Mouse (Mus musculus): ENCODE results near the gene Odf4. TPM values are rescaled to one million over a fixed set of nuclear protein-coding genes. Genes with fewer than 3 reads are reported as not detected.
A peak's percentile ranks its signal among the peaks of the same experiment; 100 is the strongest.

Odf4 gene
- polyA plus RNA-seq, 1 experiment from 2014 or later: not detected

GRCm38 (mm10) chr11:68905665-68906460 lies 21.0 kb downstream of the Odf4 start:
- Histone ChIP-seq H3K9ac (replicated peaks; ENCODE audit: low read length) (no peak overlapping the region), H3K36me3 (ENCODE audit: insufficient read depth, low read length) (peaks cover 39% of the 10 kb centered on the region), H3K27ac (ENCODE audit: low read length) (peak overlapping the region; percentile 26; the same call in 1 of the 2 replicates), H3K4me1 (ENCODE audit: insufficient read depth, low read length) (peaks cover 10% of the 10 kb centered on the region), H3K4me2 (replicated peaks; ENCODE audit: low read depth, low read length) (no peak overlapping the region), H3K4me3 (ENCODE audit: low read length) (no peak overlapping the region), H3K27me3 (ENCODE audit: insufficient read depth, low read length) (no peaks in the 10 kb centered on the region), H3K9me3 (ENCODE audit: low read length) (no peaks in the 10 kb centered on the region)
- ATAC-seq (ENCODE audit: low FRiP score, low TSS enrichment): no peak
- WGBS: 88% methylated on average over 9 of the region's 9 CpGs

- no peaks in the 10 kb centered on the region for H3K27me3 ChIP-seq (ENCODE audit: insufficient read depth, low read length)
- no peak overlapping the region for H3K4me3 ChIP-seq (ENCODE audit: low read length)
- no peaks in the 10 kb centered on the region for H3K9me3 ChIP-seq (ENCODE audit: low read length)
- peaks cover 10% of the 10 kb centered on the region for H3K4me1 ChIP-seq (ENCODE audit: insufficient read depth, low read length)
- H3K4me2 ChIP-seq (replicated peaks; ENCODE audit: low read depth, low read length): no peak overlapping the region
- H3K9ac ChIP-seq (replicated peaks; ENCODE audit: low read length): no peak overlapping the region
- no peak for ATAC-seq (ENCODE audit: low FRiP score, low TSS enrichment)
- 90% methylated on average over 3 of the region's 3 CpGs for WGBS
- peaks cover 39% of the 10 kb centered on the region for H3K36me3 ChIP-seq (ENCODE audit: insufficient read depth, low read length)
- H3K27ac ChIP-seq (ENCODE audit: low read length): no peak overlapping the region
Measured at GRCm38 (mm10) chr11:68905138-68905531, 21.7 kb downstream of the Odf4 start.

- Histone ChIP-seq H3K27me3 (ENCODE audit: insufficient read depth, low read length) (no peaks in the 10 kb centered on the region), H3K4me3 (ENCODE audit: low read length) (no peak overlapping the region), H3K9ac (replicated peaks; ENCODE audit: low read length) (no peak overlapping the region), H3K9me3 (ENCODE audit: low read length) (no peaks in the 10 kb centered on the region), H3K4me2 (replicated peaks; ENCODE audit: low read depth, low read length) (no peak overlapping the region), H3K4me1 (ENCODE audit: insufficient read depth, low read length) (peaks cover 10% of the 10 kb centered on the region), H3K27ac (ENCODE audit: low read length) (no peak overlapping the region), H3K36me3 (ENCODE audit: insufficient read depth, low read length) (peaks cover 39% of the 10 kb centered on the region)
- ATAC-seq (ENCODE audit: low FRiP score, low TSS enrichment): no peak
- 85% methylated on average over 8 of the region's 8 CpGs for WGBS
Measured at GRCm38 (mm10) chr11:68904375-68905137, 22.3 kb downstream of the Odf4 start.

- Histone ChIP-seq H3K4me2 (replicated peaks; ENCODE audit: low read depth, low read length) (no peak overlapping the region), H3K9me3 (ENCODE audit: low read length) (no peaks in the 10 kb centered on the region), H3K4me3 (ENCODE audit: low read length) (no peak overlapping the region), H3K27ac (ENCODE audit: low read length) (no peak overlapping the region), H3K36me3 (ENCODE audit: insufficient read depth, low read length) (peaks cover 39% of the 10 kb centered on the region), H3K4me1 (ENCODE audit: insufficient read depth, low read length) (peaks cover 10% of the 10 kb centered on the region), H3K27me3 (ENCODE audit: insufficient read depth, low read length) (no peaks in the 10 kb centered on the region), H3K9ac (replicated peaks; ENCODE audit: low read length) (no peak overlapping the region)
- WGBS: 94% methylated on average over 2 of the region's 2 CpGs
- no peak for ATAC-seq (ENCODE audit: low FRiP score, low TSS enrichment)
Measured at GRCm38 (mm10) chr11:68903775-68904174, 23.1 kb downstream of the Odf4 start.

- Histone ChIP-seq H3K4me3 (ENCODE audit: low read length) (peak overlapping the region; percentile 100), H3K4me2 (replicated peaks; ENCODE audit: low read depth, low read length) (peak overlapping the region; percentile 86), H3K9me3 (ENCODE audit: low read length) (no peaks in the 10 kb centered on the region), H3K27me3 (ENCODE audit: insufficient read depth, low read length) (no peaks in the 10 kb centered on the region), H3K36me3 (ENCODE audit: insufficient read depth, low read length) (peaks cover 39% of the 10 kb centered on the region), H3K27ac (ENCODE audit: low read length) (peak overlapping the region; percentile 40; the same call in 1 of the 2 replicates), H3K9ac (replicated peaks; ENCODE audit: low read length) (peak overlapping the region; percentile 98), H3K4me1 (ENCODE audit: insufficient read depth, low read length) (peaks cover 10% of the 10 kb centered on the region)
- ATAC-seq (ENCODE audit: low FRiP score, low TSS enrichment): no peak
- 77% methylated on average over 5 of the region's 5 CpGs for WGBS
Measured at GRCm38 (mm10) chr11:68902823-68903222, 24.1 kb downstream of the Odf4 start.

GRCm38 (mm10) chr11:68902367-68902766 lies 24.5 kb downstream of the Odf4 start:
- no peaks in the 10 kb centered on the region for H3K9me3 ChIP-seq (ENCODE audit: low read length)
- ATAC-seq (ENCODE audit: low FRiP score, low TSS enrichment): no peak
- peaks cover 39% of the 10 kb centered on the region for H3K36me3 ChIP-seq (ENCODE audit: insufficient read depth, low read length)
- H3K27me3 ChIP-seq (ENCODE audit: insufficient read depth, low read length): no peaks in the 10 kb centered on the region
- WGBS: under 1% methylated on average over 11 of the region's 11 CpGs
- H3K27ac ChIP-seq (ENCODE audit: low read length): peak overlapping the region; percentile 88; the same call in 1 of the 2 replicates
- peak overlapping the region; percentile 86 for H3K4me2 ChIP-seq (replicated peaks; ENCODE audit: low read depth, low read length)
- peaks cover 10% of the 10 kb centered on the region for H3K4me1 ChIP-seq (ENCODE audit: insufficient read depth, low read length)
- peak overlapping the region; percentile 100 for H3K4me3 ChIP-seq (ENCODE audit: low read length)
- H3K9ac ChIP-seq (replicated peaks; ENCODE audit: low read length): peak overlapping the region; percentile 98

GRCm38 (mm10) chr11:68902047-68902364 lies 24.9 kb downstream of the Odf4 start:
- Histone ChIP-seq H3K4me1 (ENCODE audit: insufficient read depth, low read length) (peaks cover 10% of the 10 kb centered on the region), H3K4me2 (replicated peaks; ENCODE audit: low read depth, low read length) (peak overlapping the region; percentile 86), H3K36me3 (ENCODE audit: insufficient read depth, low read length) (peaks cover 39% of the 10 kb centered on the region), H3K27ac (ENCODE audit: low read length) (peak overlapping the region; percentile 88), H3K9me3 (ENCODE audit: low read length) (no peaks in the 10 kb centered on the region), H3K4me3 (ENCODE audit: low read length) (peak overlapping the region; percentile 100), H3K9ac (replicated peaks; ENCODE audit: low read length) (peak overlapping the region; percentile 98), H3K27me3 (ENCODE audit: insufficient read depth, low read length) (no peaks in the 10 kb centered on the region)
- WGBS: under 1% methylated on average over 9 of the region's 10 CpGs
- no peak for ATAC-seq (ENCODE audit: low FRiP score, low TSS enrichment)

GRCm38 (mm10) chr11:68901351-68902046 lies 25.4 kb downstream of the Odf4 start, which contains the start of gene Rpl26:
Gene Rpl26, plus strand, starts transcription at chr11:68901583.
- ATAC-seq (ENCODE audit: low FRiP score, low TSS enrichment): peak; percentile 88
- Histone ChIP-seq H3K4me1 (ENCODE audit: insufficient read depth, low read length) (peaks cover 10% of the 10 kb centered on the region), H3K27me3 (ENCODE audit: insufficient read depth, low read length) (no peaks in the 10 kb centered on the region), H3K9me3 (ENCODE audit: low read length) (no peaks in the 10 kb centered on the region), H3K36me3 (ENCODE audit: insufficient read depth, low read length) (peaks cover 39% of the 10 kb centered on the region), H3K9ac (replicated peaks; ENCODE audit: low read length) (peak within 1 kb of the TSS; percentile 98), H3K27ac (ENCODE audit: low read length) (peak within 1 kb of the TSS; percentile 88), H3K4me2 (replicated peaks; ENCODE audit: low read depth, low read length) (peak within 1 kb of the TSS; percentile 86), H3K4me3 (ENCODE audit: low read length) (peak within 1 kb of the TSS; percentile 100)
- WGBS: under 1% methylated on average over 52 of the region's 52 CpGs

- Histone ChIP-seq H3K36me3 (ENCODE audit: insufficient read depth, low read length) (peaks cover 32% of the 10 kb centered on the region), H3K9ac (replicated peaks; ENCODE audit: low read length) (peak overlapping the region; percentile 68), H3K27ac (ENCODE audit: low read length) (no peak overlapping the region), H3K4me1 (ENCODE audit: insufficient read depth, low read length) (peaks cover 10% of the 10 kb centered on the region), H3K9me3 (ENCODE audit: low read length) (no peaks in the 10 kb centered on the region), H3K4me3 (ENCODE audit: low read length) (peak overlapping the region; percentile 100), H3K4me2 (replicated peaks; ENCODE audit: low read depth, low read length) (peak overlapping the region; percentile 58), H3K27me3 (ENCODE audit: insufficient read depth, low read length) (no peaks in the 10 kb centered on the region)
- WGBS: 27% methylated on average over 31 of the region's 31 CpGs
- peak; percentile 46 for ATAC-seq (ENCODE audit: low FRiP score, low TSS enrichment)
Measured at GRCm38 (mm10) chr11:68900519-68901350, 26.1 kb downstream of the Odf4 start.

All from kidney, embryonic 16.5 days (tissue).